Mouse (Mus musculus) cerebellum, adult 18-20 months (tissue): ENCODE data around the gene Reg3d.
"Not testable (repeated sequence)": the region's sequence is repeated elsewhere in the genome, so short reads cannot be mapped to it uniquely, and the experiment has no call there.

Experiments used
- DNase-seq, 2 experiments: peaks; one replicate each; pipeline ENCODE4 v3.0.0; 2021

Gene Reg3d

DNA sequence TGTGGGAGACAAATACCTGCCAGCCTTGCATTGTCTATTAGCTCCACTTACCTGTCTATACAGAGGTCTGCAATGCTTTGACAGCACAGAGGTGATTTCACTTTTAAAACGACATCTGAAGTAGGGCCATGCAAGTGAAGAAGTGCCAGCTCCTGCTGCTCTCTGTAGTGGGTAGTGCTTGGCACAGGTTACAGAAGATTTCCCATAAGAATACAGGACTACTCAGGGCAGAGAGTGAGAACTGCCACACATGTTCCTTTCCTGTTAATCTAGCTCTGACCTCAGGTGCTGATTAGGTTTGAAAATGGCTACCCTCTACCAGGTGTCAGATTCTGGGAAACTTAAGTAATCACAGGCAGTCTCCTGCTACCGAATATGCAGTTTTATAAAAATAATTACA is at the start of gene Reg3d:
TSS of gene Reg3d (minus strand) at position 101 of the 400 bp plus-strand sequence.
- no peak for DNase-seq

DNA sequence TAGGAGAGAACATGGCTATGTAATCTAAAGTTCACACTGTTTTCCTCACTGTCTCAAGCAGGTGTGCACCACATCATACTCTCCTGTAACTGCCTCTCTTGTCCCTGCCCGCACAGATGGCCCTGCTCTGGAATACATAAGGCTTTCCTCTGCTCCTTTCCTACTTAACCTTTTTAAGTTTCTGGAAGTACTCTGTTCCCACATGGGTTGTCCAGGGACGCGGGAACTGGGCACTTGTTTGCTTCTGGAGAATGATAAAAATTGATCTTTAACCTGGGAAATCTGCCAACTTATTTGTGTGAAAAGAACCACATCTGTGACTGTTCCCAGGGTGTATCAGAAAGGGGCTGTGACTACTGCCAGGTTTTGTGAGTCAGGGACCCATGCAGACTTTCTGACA is 46.8 kb upstream of the Reg3d start:
- no peak for DNase-seq

GRCm38 (mm10) chr6:78422411-78422810 is 43.7 kb upstream of the Reg3d start, which contains the start of gene Reg1:
TSS of gene Reg1 (plus strand) at chr6:78422711.
- DNase-seq: not testable (repeated sequence)

DNA sequence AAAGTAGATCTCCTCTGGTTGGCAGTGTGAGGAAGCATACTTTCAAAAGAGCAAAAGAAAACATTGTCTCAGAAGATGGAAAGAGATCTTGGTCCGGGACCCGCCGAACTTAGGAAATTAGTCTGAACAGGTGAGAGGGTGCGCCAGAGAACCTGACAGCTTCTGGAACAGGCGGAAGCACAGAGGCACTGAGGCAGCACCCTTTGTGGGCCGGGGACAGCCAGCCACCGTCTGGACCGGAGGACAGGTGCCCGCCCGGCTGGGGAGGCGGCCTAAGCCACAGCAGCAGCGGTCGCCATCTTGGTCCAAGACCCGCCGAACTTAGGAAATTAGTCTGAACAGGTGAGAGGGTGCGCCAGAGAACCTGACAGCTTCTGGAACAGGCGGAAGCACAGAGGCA is 16.7 kb upstream of the Reg3d start, which contains the start of gene Reg2:
TSS of gene Reg2 (plus strand) at position 301 of the 400 bp plus-strand sequence.
- not testable (repeated sequence) for DNase-seq

GRCm38 (mm10) chr6:78385609-78386008 is 6.9 kb upstream of the Reg3d start:
- no peak for DNase-seq

- DNase-seq: no peak
Observed at GRCm38 (mm10) chr6:78380409-78380808, 1.7 kb upstream of the Reg3d start, which contains the start of gene Reg3a. TSS of gene Reg3a (plus strand) at chr6:78380709.

DNA sequence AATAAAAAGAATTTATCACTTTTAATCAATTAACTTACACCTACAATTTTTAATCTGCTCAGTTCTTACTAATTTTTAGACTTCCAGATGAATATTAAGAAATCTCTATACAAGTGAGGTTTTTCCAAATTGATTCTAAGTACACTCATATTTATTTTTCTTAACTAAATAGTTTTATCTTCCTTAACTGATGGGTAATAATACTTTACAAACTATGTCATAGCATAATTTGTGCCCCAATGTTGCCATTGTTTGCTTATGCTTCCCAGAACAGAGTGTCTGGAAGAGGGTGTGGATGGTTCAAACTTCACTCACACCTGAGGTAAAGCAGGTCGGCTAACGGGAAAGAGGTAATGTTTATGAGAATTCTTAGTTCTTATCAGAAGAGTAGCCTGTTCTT is 8.3 kb downstream of the Reg3d start, which contains the start of gene Reg3b:
TSS of gene Reg3b (plus strand) at position 301 of the 400 bp plus-strand sequence.
- DNase-seq: no peak

- no peak for DNase-seq
Observed at GRCm38 (mm10) chr6:78361971-78362563, 16.6 kb downstream of the Reg3d start.

DNA sequence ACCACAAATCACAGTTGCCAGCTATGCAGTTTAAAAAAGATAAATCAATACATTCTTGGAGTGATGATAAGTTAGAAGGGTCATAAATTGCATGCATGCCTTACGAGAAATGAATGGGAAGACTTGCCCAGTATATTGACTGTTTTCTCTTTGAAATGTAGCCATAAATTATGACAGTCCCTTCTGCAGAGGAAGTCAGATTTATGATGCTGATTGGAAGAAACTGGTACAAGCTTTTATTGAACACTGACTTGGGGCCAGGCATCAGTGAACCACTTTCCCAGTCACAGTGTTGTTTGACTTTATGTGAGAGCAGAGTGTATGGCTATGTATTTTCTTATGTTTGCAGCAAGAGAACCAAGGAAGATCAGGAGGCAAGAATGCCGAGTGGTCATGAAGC is 37.0 kb downstream of the Reg3d start:
- DNase-seq: no peak

DNA sequence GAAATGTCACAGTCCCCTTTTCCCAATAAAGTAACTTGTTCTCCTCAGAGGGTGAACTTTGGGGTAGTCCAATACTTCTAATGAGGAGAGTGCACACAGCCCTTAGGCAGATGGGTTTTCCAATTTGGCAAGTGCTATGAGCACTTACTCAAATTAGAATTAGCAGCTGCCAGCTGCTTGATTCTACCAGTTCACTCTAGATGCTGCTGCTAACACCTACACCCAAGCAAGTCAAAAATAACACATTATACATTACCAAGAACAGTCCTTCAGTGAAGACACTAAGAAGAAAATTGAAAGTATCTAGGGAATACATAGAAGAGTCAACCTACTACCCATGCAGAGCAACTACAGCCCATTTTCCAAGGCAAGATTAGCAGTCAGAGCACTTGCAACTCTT is 38.4 kb downstream of the Reg3d start:
- DNase-seq: no peak

- no peak for DNase-seq
Observed at GRCm38 (mm10) chr6:78331919-78332569, 46.6 kb downstream of the Reg3d start.

- DNase-seq: no peak
Observed at GRCm38 (mm10) chr6:78329166-78329565, 49.5 kb downstream of the Reg3d start.

DNA sequence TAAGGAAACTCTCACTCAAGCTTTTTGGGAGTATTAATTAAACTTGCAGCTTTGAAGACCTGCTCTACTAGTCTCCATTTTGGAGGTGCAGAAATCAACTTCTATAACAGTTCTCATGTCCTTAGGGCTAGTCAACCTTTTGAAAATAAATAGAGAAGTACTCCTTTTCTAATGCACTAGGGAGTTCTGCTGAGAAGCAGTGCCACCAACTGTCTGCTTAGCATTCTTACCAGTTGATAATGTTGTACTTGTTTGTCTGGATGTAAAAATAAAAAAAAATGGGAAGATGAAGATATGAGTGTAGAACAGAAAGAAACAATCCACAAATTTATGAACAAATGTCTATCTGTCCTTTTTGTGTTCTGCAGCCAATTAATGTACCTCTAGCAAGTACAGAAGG is 50.9 kb downstream of the Reg3d start:
- DNase-seq: no peak
